Mouse (Mus musculus): ENCODE data around the gene Pctp. TPM values are rescaled to one million over a fixed set of nuclear protein-coding genes. Genes with fewer than 3 reads are reported as not detected.

Pctp gene
- polyA plus RNA-seq, 1 experiment from 2014 or later = 11.1 TPM

- Histone ChIP-seq H3K9ac (ENCODE audit: low read length) (no peak overlapping the region), H3K4me3 (ENCODE audit: low read depth, low read length) (no peak overlapping the region), H3K36me3 (ENCODE audit: control insufficient read depth, insufficient read depth, low read length) (no peaks in the 10 kb centered on the region), H3K27ac (replicated peaks; ENCODE audit: low read depth, low read length) (0 out of 2 replicates have a peak overlapping the region, but pooled peaks have one; percentile 39), H3K9me3 (ENCODE audit: control insufficient read depth, low read length) (no peaks in the 10 kb centered on the region), H3K27me3 (ENCODE audit: control insufficient read depth, insufficient read depth, low read length) (no peaks in the 10 kb centered on the region), H3K4me1 (ENCODE audit: control insufficient read depth, insufficient read depth, low read length) (no peaks in the 10 kb centered on the region), H3K4me2 (ENCODE audit: low read depth, severe bottlenecking) (no peak overlapping the region)
- 44% methylated on average over 11 of the region's 11 CpGs for WGBS
- no peak for DNase-seq (ENCODE audit: low spot score)
- no peak for ATAC-seq (ENCODE audit: insufficient number of reproducible peaks, low FRiP score, low TSS enrichment, low read depth)
These were observed 23.5 kb downstream of the Pctp start for GRCm38 (mm10) chr11:89978914-89979818.

GRCm38 (mm10) chr11:89978353-89978831 lies 24.3 kb downstream of the Pctp start:
- Histone ChIP-seq H3K27me3 (ENCODE audit: control insufficient read depth, insufficient read depth, low read length) (no peaks in the 10 kb centered on the region), H3K27ac (replicated peaks; ENCODE audit: low read depth, low read length) (0 out of 2 replicates have a peak overlapping the region, but pooled peaks have one; percentile 36), H3K4me3 (ENCODE audit: low read depth, low read length) (no peak overlapping the region), H3K4me2 (ENCODE audit: low read depth, severe bottlenecking) (no peak overlapping the region), H3K36me3 (ENCODE audit: control insufficient read depth, insufficient read depth, low read length) (no peaks in the 10 kb centered on the region), H3K9ac (ENCODE audit: low read length) (no peak overlapping the region), H3K4me1 (ENCODE audit: control insufficient read depth, insufficient read depth, low read length) (no peaks in the 10 kb centered on the region), H3K9me3 (ENCODE audit: control insufficient read depth, low read length) (no peaks in the 10 kb centered on the region)
- 33% methylated on average over 11 of the region's 11 CpGs for WGBS
- no peak for ATAC-seq (ENCODE audit: insufficient number of reproducible peaks, low FRiP score, low TSS enrichment, low read depth)
- DNase-seq (ENCODE audit: low spot score) = no peak

GRCm38 (mm10) chr11:89977746-89978352 lies 24.8 kb downstream of the Pctp start:
- DNase-seq (ENCODE audit: low spot score) = no peak
- Histone ChIP-seq H3K4me3 (ENCODE audit: low read depth, low read length) (no peak overlapping the region), H3K4me1 (ENCODE audit: control insufficient read depth, insufficient read depth, low read length) (no peaks in the 10 kb centered on the region), H3K36me3 (ENCODE audit: control insufficient read depth, insufficient read depth, low read length) (no peaks in the 10 kb centered on the region), H3K9me3 (ENCODE audit: control insufficient read depth, low read length) (no peaks in the 10 kb centered on the region), H3K9ac (ENCODE audit: low read length) (no peak overlapping the region), H3K4me2 (ENCODE audit: low read depth, severe bottlenecking) (no peak overlapping the region), H3K27ac (replicated peaks; ENCODE audit: low read depth, low read length) (0 out of 2 replicates have a peak overlapping the region, but pooled peaks have one; percentile 36), H3K27me3 (ENCODE audit: control insufficient read depth, insufficient read depth, low read length) (no peaks in the 10 kb centered on the region)
- whole genome bisulfite sequencing = 65% methylated on average over 7 of the region's 7 CpGs
- no peak for ATAC-seq (ENCODE audit: insufficient number of reproducible peaks, low FRiP score, low TSS enrichment, low read depth)

GRCm38 (mm10) chr11:89976361-89976760 lies 26.3 kb downstream of the Pctp start:
- Histone ChIP-seq H3K9me3 (ENCODE audit: control insufficient read depth, low read length) (no peaks in the 10 kb centered on the region), H3K4me1 (ENCODE audit: control insufficient read depth, insufficient read depth, low read length) (no peaks in the 10 kb centered on the region), H3K4me3 (ENCODE audit: low read depth, low read length) (no peak overlapping the region), H3K36me3 (ENCODE audit: control insufficient read depth, insufficient read depth, low read length) (no peaks in the 10 kb centered on the region), H3K4me2 (ENCODE audit: low read depth, severe bottlenecking) (no peak overlapping the region), H3K27me3 (ENCODE audit: control insufficient read depth, insufficient read depth, low read length) (no peaks in the 10 kb centered on the region), H3K27ac (replicated peaks; ENCODE audit: low read depth, low read length) (no peak overlapping the region), H3K9ac (ENCODE audit: low read length) (no peak overlapping the region)
- WGBS = 90% methylated on average over 5 of the region's 5 CpGs
- DNase-seq (ENCODE audit: low spot score) (no peak), ATAC-seq (ENCODE audit: insufficient number of reproducible peaks, low FRiP score, low TSS enrichment, low read depth) (no peak)

GRCm38 (mm10) chr11:89971296-89971695 lies 31.4 kb downstream of the Pctp start:
- H3K27me3 ChIP-seq (ENCODE audit: control insufficient read depth, insufficient read depth, low read length) = no peaks in the 10 kb centered on the region
- H3K4me3 ChIP-seq (ENCODE audit: low read depth, low read length) = no peak overlapping the region
- WGBS = 68% methylated on average over 3 of the region's 3 CpGs
- H3K4me2 ChIP-seq (ENCODE audit: low read depth, severe bottlenecking) = no peak overlapping the region
- ATAC-seq (ENCODE audit: insufficient number of reproducible peaks, low FRiP score, low TSS enrichment, low read depth) = no peak
- H3K36me3 ChIP-seq (ENCODE audit: control insufficient read depth, insufficient read depth, low read length) = no peaks in the 10 kb centered on the region
- no peaks in the 10 kb centered on the region for H3K9me3 ChIP-seq (ENCODE audit: control insufficient read depth, low read length)
- H3K27ac ChIP-seq (replicated peaks; ENCODE audit: low read depth, low read length) = no peak overlapping the region
- no peaks in the 10 kb centered on the region for H3K4me1 ChIP-seq (ENCODE audit: control insufficient read depth, insufficient read depth, low read length)
- no peak for DNase-seq (ENCODE audit: low spot score)
- no peak overlapping the region for H3K9ac ChIP-seq (ENCODE audit: low read length)

- no peaks in the 10 kb centered on the region for H3K27me3 ChIP-seq (ENCODE audit: control insufficient read depth, insufficient read depth, low read length)
- H3K9ac ChIP-seq (ENCODE audit: low read length) = no peak overlapping the region
- H3K4me2 ChIP-seq (ENCODE audit: low read depth, severe bottlenecking) = no peak overlapping the region
- DNase-seq (ENCODE audit: low spot score) = no peak
- WGBS = 55% methylated on average over 4 of the region's 4 CpGs
- no peak overlapping the region for H3K4me3 ChIP-seq (ENCODE audit: low read depth, low read length)
- ATAC-seq (ENCODE audit: insufficient number of reproducible peaks, low FRiP score, low TSS enrichment, low read depth) = 0 out of 2 replicates have a peak, but pooled peaks have one; percentile 47
- H3K9me3 ChIP-seq (ENCODE audit: control insufficient read depth, low read length) = no peaks in the 10 kb centered on the region
- H3K4me1 ChIP-seq (ENCODE audit: control insufficient read depth, insufficient read depth, low read length) = no peaks in the 10 kb centered on the region
- no peak overlapping the region for H3K27ac ChIP-seq (replicated peaks; ENCODE audit: low read depth, low read length)
- no peaks in the 10 kb centered on the region for H3K36me3 ChIP-seq (ENCODE audit: control insufficient read depth, insufficient read depth, low read length)
These were observed 32.0 kb downstream of the Pctp start for GRCm38 (mm10) chr11:89970726-89971125.

- Histone ChIP-seq H3K9ac (ENCODE audit: low read length) (no peak overlapping the region), H3K4me3 (ENCODE audit: low read depth, low read length) (no peak overlapping the region), H3K36me3 (ENCODE audit: control insufficient read depth, insufficient read depth, low read length) (no peaks in the 10 kb centered on the region), H3K4me2 (ENCODE audit: low read depth, severe bottlenecking) (no peak overlapping the region), H3K27me3 (ENCODE audit: control insufficient read depth, insufficient read depth, low read length) (no peaks in the 10 kb centered on the region), H3K27ac (replicated peaks; ENCODE audit: low read depth, low read length) (no peak overlapping the region), H3K4me1 (ENCODE audit: control insufficient read depth, insufficient read depth, low read length) (no peaks in the 10 kb centered on the region), H3K9me3 (ENCODE audit: control insufficient read depth, low read length) (no peaks in the 10 kb centered on the region)
- no peak for DNase-seq (ENCODE audit: low spot score)
- ATAC-seq (ENCODE audit: insufficient number of reproducible peaks, low FRiP score, low TSS enrichment, low read depth) = no peak
- 78% methylated on average over 4 of the region's 4 CpGs for WGBS
These were observed 33.6 kb downstream of the Pctp start for GRCm38 (mm10) chr11:89969131-89969530.

GRCm38 (mm10) chr11:89950691-89951270 lies 51.9 kb downstream of the Pctp start:
- H3K9ac ChIP-seq (ENCODE audit: low read length) = no peak overlapping the region
- DNase-seq (ENCODE audit: low spot score) = no peak
- 89% methylated on average over 3 of the region's 3 CpGs for WGBS
- no peak overlapping the region for H3K4me3 ChIP-seq (ENCODE audit: low read depth, low read length)
- ATAC-seq (ENCODE audit: insufficient number of reproducible peaks, low FRiP score, low TSS enrichment, low read depth) = no peak
- H3K9me3 ChIP-seq (ENCODE audit: control insufficient read depth, low read length) = no peaks in the 10 kb centered on the region
- no peak overlapping the region for H3K4me2 ChIP-seq (ENCODE audit: low read depth, severe bottlenecking)
- H3K27me3 ChIP-seq (ENCODE audit: control insufficient read depth, insufficient read depth, low read length) = no peaks in the 10 kb centered on the region
- no peak overlapping the region for H3K27ac ChIP-seq (replicated peaks; ENCODE audit: low read depth, low read length)
- H3K4me1 ChIP-seq (ENCODE audit: control insufficient read depth, insufficient read depth, low read length) = no peaks in the 10 kb centered on the region
- no peaks in the 10 kb centered on the region for H3K36me3 ChIP-seq (ENCODE audit: control insufficient read depth, insufficient read depth, low read length)
